Mouse (Mus musculus) liver, embryonic 16.5 days (tissue): ENCODE results near the gene Srsf3. TPM values are rescaled to one million over a fixed set of nuclear protein-coding genes. Genes with fewer than 3 reads are reported as not detected.
"Not testable (repeated sequence)": the region's sequence is repeated elsewhere in the genome, so short reads cannot be mapped to it uniquely, and the experiment has no call there.

Experiments used
- ATAC-seq: fragments of 200-750 bp; cut with Nextera tagmentation; 2 replicates; pipeline ENCODE4 v1.8.0; 2017; ENCODE audit warnings: low read depth, mild to moderate bottlenecking, moderate number of reproducible peaks, moderate library complexity
- H3K27ac ChIP-seq: fragments of 300-500 bp; sonication (generic); 2 replicates; pipeline ENCODE4 v1.5.1; 2014; ENCODE audit warnings: mild to moderate bottlenecking, low read length
- H3K27me3 ChIP-seq: fragments of 300-500 bp; sonication (generic); 2 replicates; pipeline ENCODE4 v1.6.1; 2014; ENCODE audit warnings: low read depth, low read length, mixed read lengths; ENCODE audit not compliant: control insufficient read depth, insufficient read depth
- H3K36me3 ChIP-seq: fragments of 300-500 bp; sonication (generic); 2 replicates; pipeline ENCODE4 v1.6.1; 2014; ENCODE audit warnings: mild to moderate bottlenecking; ENCODE audit not compliant: control insufficient read depth, insufficient read depth
- H3K4me1 ChIP-seq: fragments of 300-500 bp; sonication (generic); 2 replicates; pipeline ENCODE4 v1.6.1; 2014; ENCODE audit warnings: low read depth, low read length, mixed read lengths; ENCODE audit not compliant: control insufficient read depth
- H3K4me2 ChIP-seq: fragments of 300-500 bp; sonication (generic); 2 replicates; pipeline ENCODE4 v1.6.1; 2014; ENCODE audit warnings: low read depth, low read length, mixed read lengths
- H3K4me3 ChIP-seq: fragments of 300-500 bp; sonication (generic); 2 replicates; pipeline ENCODE4 v1.5.1; 2014; ENCODE audit warnings: low read depth, mild to moderate bottlenecking, low read length
- H3K9ac ChIP-seq: fragments of 300-500 bp; sonication (generic); 2 replicates; pipeline ENCODE4 v1.6.1; 2014; ENCODE audit warnings: low read depth, low read length
- H3K9me3 ChIP-seq: fragments of 300-500 bp; sonication (generic); replicated peaks from 2 replicates; pipeline ENCODE4 v1.6.1; 2016; ENCODE audit warnings: low read length; ENCODE audit not compliant: control insufficient read depth
- whole genome bisulfite sequencing: fragments of 180-500 bp; shearing (Covaris S2); extraction: QIAGEN DNeasy Blood & Tissue Kit; methylation state at CpG from one replicate; pipeline ENCODE4 v1.1.7; 2014; ENCODE audit not compliant: insufficient replicate concordance; 5-methylcytosine and 5-hydroxymethylcytosine counted together
- polyA plus RNA-seq: library from polyadenylated mRNA; unstranded; fragments of >200 nt; fragmentation: Nextera tagmentation; extraction: Ambion mirVana; gene quantifications from 2 replicates; pipeline ENCODE4 v1.2.1, GENCODE M21; 2015

The Srsf3 gene
- polyA plus RNA-seq, 1 experiment from 2014 or later, result 185 TPM

DNA sequence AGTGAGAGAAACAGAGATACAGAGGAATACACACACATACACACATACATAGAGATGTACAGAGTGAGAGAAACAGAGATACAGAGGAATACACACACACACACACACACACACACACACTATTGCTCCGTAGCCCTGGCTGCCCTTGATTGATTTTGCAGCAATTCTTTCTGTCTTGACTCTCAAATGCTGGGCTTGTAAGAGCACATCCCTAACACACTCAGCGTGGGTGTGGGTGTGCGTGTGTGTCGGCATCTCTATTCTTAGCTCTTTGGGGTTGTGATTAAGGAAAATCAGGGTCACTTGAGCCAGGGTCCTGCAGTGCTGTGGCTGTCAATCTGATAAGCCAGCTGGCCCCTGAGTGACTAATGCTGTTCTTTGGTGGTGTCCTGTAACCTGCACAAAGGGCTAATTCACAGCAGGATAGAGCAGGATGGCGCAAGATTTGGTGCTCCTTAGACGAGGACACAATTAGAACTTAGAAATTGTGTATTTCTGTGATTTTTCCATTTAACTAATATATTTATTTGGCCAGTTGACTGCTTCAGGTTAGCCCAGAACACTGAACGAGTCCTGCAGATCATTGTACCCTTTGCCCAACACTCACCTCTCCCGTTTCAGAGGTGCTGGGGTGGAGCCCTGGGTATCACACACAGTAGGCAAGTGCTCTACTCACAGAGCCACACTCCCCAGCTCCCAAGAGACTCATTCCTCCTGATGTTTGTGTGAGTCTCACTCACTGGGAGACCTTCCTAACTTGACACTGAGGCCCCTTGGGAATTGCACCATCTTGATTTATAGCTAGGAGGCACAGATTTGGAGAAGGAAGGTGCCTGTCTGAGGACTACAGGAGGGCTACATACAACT lies 30.9 kb downstream of the Srsf3 start:
- WGBS, result 60% methylated on average over 8 of the region's 8 CpGs
- Histone ChIP-seq H3K36me3 (no peaks in the 10 kb centered on the region), H3K27ac (no peak overlapping the region), H3K4me3 (no peak overlapping the region), H3K9me3 (no peaks in the 10 kb centered on the region), H3K4me2 (no peak overlapping the region), H3K9ac (no peak overlapping the region), H3K4me1 (no peaks in the 10 kb centered on the region; the same call in 1 of the 2 replicates), H3K27me3 (no peaks in the 10 kb centered on the region)
- ATAC-seq, result no peak

DNA sequence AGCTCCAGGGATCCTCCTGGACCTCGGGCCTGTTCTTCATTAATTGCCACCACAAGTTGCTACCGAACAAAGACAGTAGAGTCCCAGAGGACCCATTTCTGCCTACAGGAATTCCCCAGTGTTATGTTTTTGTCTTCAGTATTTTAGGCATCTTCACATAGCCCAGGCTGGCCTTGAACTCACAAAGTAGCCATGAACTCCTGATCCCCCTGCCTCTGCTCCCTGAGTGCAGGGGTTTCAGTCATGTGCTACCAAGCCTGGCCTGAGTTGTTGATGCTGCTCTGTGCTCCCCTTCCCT lies 31.5 kb downstream of the Srsf3 start:
- ATAC-seq, result no peak
- H3K36me3 ChIP-seq, result no peaks in the 10 kb centered on the region
- no peaks in the 10 kb centered on the region for H3K27me3 ChIP-seq
- H3K27ac ChIP-seq, result no peak overlapping the region
- no peaks in the 10 kb centered on the region for H3K9me3 ChIP-seq
- no peak overlapping the region for H3K4me3 ChIP-seq
- H3K4me2 ChIP-seq, result no peak overlapping the region
- 60% methylated on average over 2 of the region's 2 CpGs for WGBS
- no peak overlapping the region for H3K9ac ChIP-seq
- no peaks in the 10 kb centered on the region; the same call in 1 of the 2 replicates for H3K4me1 ChIP-seq

DNA sequence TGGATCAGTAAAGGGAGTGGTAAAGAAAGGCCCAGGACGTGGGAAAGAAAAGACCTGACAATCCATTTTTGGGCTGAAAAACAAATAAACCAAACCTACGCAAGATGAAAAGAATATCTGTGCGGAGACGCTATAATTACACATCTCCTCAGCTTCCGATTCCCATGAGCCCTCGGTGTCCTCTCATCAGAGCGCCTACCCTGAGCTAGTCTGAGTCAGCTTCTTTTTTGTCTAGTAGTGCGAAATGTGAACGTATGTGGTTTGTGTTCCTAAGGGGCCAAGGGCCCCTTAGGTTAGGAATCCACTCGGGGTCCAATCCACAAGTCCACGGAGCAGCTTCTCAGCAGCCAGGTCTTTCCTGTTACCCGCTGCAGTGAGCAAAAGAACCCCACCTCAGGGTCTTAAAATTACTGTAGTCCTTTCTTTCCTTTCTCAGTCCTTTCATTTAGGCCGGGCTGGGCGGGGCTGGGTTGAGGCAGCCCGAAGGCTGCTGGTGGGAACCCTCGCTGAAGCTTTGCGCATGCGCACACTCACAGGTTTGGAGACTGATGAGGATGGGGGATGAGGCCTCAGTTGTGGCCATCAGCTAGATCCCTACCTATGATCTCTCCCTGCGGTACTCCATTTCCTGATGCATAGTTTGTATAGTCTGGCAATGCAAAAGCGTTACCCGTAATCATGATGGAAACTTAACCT lies 33.0 kb downstream of the Srsf3 start:
- Histone ChIP-seq H3K4me2 (no peak overlapping the region), H3K4me3 (no peak overlapping the region), H3K27ac (no peak overlapping the region), H3K9ac (no peak overlapping the region), H3K36me3 (no peaks in the 10 kb centered on the region), H3K9me3 (no peaks in the 10 kb centered on the region), H3K27me3 (no peaks in the 10 kb centered on the region), H3K4me1 (no peaks in the 10 kb centered on the region; the same call in 1 of the 2 replicates)
- 79% methylated on average over 21 of the region's 21 CpGs for WGBS
- ATAC-seq, result no peak

DNA sequence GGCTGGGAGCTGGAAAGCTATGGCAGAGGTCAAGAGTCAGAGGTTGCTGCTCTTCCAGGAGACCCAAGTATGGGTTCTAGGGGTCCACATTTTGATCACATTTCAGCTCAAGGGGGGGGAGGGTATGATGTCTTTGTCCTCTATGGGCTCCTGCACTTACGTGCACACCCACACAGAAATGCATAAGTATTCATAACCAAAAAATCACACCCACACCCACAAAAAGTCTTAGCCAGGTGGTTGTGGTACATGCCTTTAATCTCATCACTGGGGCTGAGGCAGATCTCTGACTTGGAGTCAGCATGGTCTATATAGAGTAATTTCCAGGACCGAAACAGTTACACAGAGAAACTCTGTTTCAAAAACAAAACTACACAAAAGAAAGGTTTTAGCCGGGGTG lies 33.5 kb downstream of the Srsf3 start:
- no peaks in the 10 kb centered on the region; the same call in 1 of the 2 replicates for H3K4me1 ChIP-seq
- no peak overlapping the region for H3K9ac ChIP-seq
- WGBS, result 73% methylated on average over 3 of the region's 3 CpGs
- no peak overlapping the region for H3K27ac ChIP-seq
- no peaks in the 10 kb centered on the region for H3K36me3 ChIP-seq
- H3K27me3 ChIP-seq, result no peaks in the 10 kb centered on the region
- ATAC-seq, result no peak
- no peak overlapping the region for H3K4me3 ChIP-seq
- no peak overlapping the region for H3K4me2 ChIP-seq
- H3K9me3 ChIP-seq, result no peaks in the 10 kb centered on the region

DNA sequence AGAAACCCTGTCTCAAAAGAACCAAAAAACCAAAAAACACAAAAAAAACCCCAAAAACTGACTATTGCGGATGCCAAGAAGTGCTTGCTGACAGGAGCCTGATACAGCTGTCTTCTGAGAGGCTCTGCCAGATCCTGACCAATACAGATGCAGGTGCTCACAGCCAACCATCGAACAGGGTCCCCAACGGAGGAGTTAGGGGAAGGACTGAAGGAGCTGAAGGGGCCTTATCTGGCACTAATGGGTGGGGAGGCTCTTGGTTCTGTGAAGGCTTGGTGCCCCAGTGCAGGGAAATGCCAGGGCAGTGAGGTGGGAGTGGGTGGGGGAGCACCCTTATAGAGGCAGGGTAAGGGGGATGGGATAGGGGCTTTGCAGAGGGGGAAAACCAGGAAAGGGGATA lies 35.0 kb downstream of the Srsf3 start:
- H3K27ac ChIP-seq, H3K27me3 ChIP-seq, ATAC-seq, H3K9me3 ChIP-seq, H3K4me1 ChIP-seq, H3K9ac ChIP-seq, H3K4me3 ChIP-seq, H3K4me2 ChIP-seq, H3K36me3 ChIP-seq: not testable (repeated sequence)
- 37% methylated on average over 3 of the region's 3 CpGs for WGBS

- Histone ChIP-seq H3K4me2 (no peak overlapping the region), H3K4me1 (no peaks in the 10 kb centered on the region), H3K36me3 (no peaks in the 10 kb centered on the region), H3K9ac (no peak overlapping the region), H3K27ac (no peak overlapping the region), H3K9me3 (no peaks in the 10 kb centered on the region), H3K4me3 (no peak overlapping the region), H3K27me3 (no peaks in the 10 kb centered on the region)
- ATAC-seq, result no peak
- WGBS, result 43% methylated on average over 5 of the region's 5 CpGs
Measured at GRCm38 (mm10) chr17:29067847-29068246, 35.4 kb downstream of the Srsf3 start.

GRCm38 (mm10) chr17:29069063-29069462 lies 36.6 kb downstream of the Srsf3 start:
- Histone ChIP-seq H3K9me3 (no peaks in the 10 kb centered on the region), H3K36me3 (no peaks in the 10 kb centered on the region), H3K4me2 (no peak overlapping the region), H3K9ac (no peak overlapping the region), H3K4me3 (no peak overlapping the region), H3K4me1 (no peaks in the 10 kb centered on the region; the same call in 1 of the 2 replicates), H3K27ac (no peak overlapping the region), H3K27me3 (no peaks in the 10 kb centered on the region)
- 54% methylated on average over 10 of the region's 10 CpGs for WGBS
- no peak for ATAC-seq

DNA sequence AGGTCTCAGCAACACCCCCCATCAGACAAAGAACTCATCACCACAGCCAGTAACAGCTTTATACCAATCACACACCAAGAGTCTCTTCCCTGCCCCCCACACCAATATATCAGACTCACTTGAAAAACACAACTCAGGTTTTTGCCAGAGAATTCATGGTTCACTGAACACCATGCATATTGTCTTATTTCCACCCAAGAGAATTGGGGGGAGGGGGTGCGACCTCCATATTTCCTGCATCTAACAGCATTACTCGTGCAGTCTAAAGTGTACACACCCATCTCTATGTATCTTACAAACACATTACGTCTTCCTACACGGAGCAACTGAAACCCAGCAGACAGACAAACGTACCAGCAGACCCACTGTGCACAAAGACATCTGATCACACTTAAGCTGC lies 39.4 kb downstream of the Srsf3 start:
- no peaks in the 10 kb centered on the region; the same call in 1 of the 2 replicates for H3K4me1 ChIP-seq
- H3K9me3 ChIP-seq, result no peaks in the 10 kb centered on the region
- H3K27ac ChIP-seq, result no peak overlapping the region
- H3K4me3 ChIP-seq, result no peak overlapping the region
- no peak overlapping the region for H3K9ac ChIP-seq
- no peak overlapping the region for H3K4me2 ChIP-seq
- H3K36me3 ChIP-seq, result no peaks in the 10 kb centered on the region
- no peak for ATAC-seq
- WGBS, result 57% methylated on average over 5 of the region's 5 CpGs
- H3K27me3 ChIP-seq, result no peaks in the 10 kb centered on the region

GRCm38 (mm10) chr17:29072701-29073307 lies 40.4 kb downstream of the Srsf3 start:
- H3K36me3 ChIP-seq, result no peaks in the 10 kb centered on the region
- no peaks in the 10 kb centered on the region for H3K9me3 ChIP-seq
- no peaks in the 10 kb centered on the region; the same call in 1 of the 2 replicates for H3K4me1 ChIP-seq
- no peak overlapping the region for H3K9ac ChIP-seq
- H3K27ac ChIP-seq, result no peak overlapping the region
- H3K27me3 ChIP-seq, result no peaks in the 10 kb centered on the region
- no peak for ATAC-seq
- no peak overlapping the region for H3K4me3 ChIP-seq
- WGBS, result 27% methylated on average over 11 of the region's 11 CpGs
- no peak overlapping the region for H3K4me2 ChIP-seq
